Mouse (Mus musculus) lung, adult 2 months (tissue): ENCODE data around the gene Hoxb9. TPM values are rescaled to one million over a fixed set of nuclear protein-coding genes. Genes with fewer than 3 reads are reported as not detected.
A peak's percentile ranks its signal among the peaks of the same experiment; 100 is the strongest.

Source experiments
- DNase-seq: peaks from one replicate; pipeline ENCODE4 v3.0.0; 2022
- H3K4me1 ChIP-seq: fragments of 200-500 bp; 2 replicates; pipeline ENCODE4 v1.6.1; 2011; ENCODE audit warnings: low read length; ENCODE audit not compliant: control insufficient read depth, insufficient read depth
- H3K4me3 ChIP-seq: fragments of 200-500 bp; replicated peaks from 2 replicates; pipeline ENCODE3; 2011; ENCODE audit warnings: low read depth, mild to moderate bottlenecking, control low read depth, low read length; ENCODE audit errors: extremely low read depth
- CTCF ChIP-seq: fragments of 200-500 bp; IDR thresholded peaks from 2 replicates; pipeline ENCODE4 v1.5.1; 2011; ENCODE audit warnings: mild to moderate bottlenecking, low read length, control low read depth; ENCODE audit not compliant: insufficient read depth
- POLR2A ChIP-seq: fragments of 200-500 bp; IDR thresholded peaks from 2 replicates; pipeline ENCODE4 v1.6.1; 2011; ENCODE audit warnings: low read depth, mild to moderate bottlenecking, control low read depth, low read length, borderline replicate concordance; ENCODE audit errors: extremely low read depth
- WGBS: fragments of 180-500 bp; shearing (Covaris S2); methylation state at CpG from one replicate; pipeline ENCODE4 v1.1.7; 2018; 5-methylcytosine and 5-hydroxymethylcytosine counted together
- polyA plus RNA-seq: library from polyadenylated mRNA; depleted of rRNA; stranded (reverse); fragments of >200 nt; gene quantifications from 2 replicates; pipeline ENCODE4 v1.2.3, GENCODE M21; 2012

The Hoxb9 gene
- polyA plus RNA-seq, 1 experiment, result not detected

- Histone ChIP-seq H3K4me1 (peaks cover 3% of the 10 kb centered on the region; the same call in 1 of the 2 replicates), H3K4me3 (no peak overlapping the region)
- DNase-seq, result no peak
- no peak for TF ChIP-seq POLR2A
- no peak for TF ChIP-seq CTCF
- WGBS, result 57% methylated on average over 6 of the region's 6 CpGs
Observed at GRCm38 (mm10) chr11:96289837-96290236, 18.6 kb downstream of the Hoxb9 start.

GRCm38 (mm10) chr11:96290705-96291355 is 19.6 kb downstream of the Hoxb9 start:
- no peak for TF ChIP-seq POLR2A
- no peak for TF ChIP-seq CTCF
- no peak for DNase-seq
- 54% methylated on average over 17 of the region's 17 CpGs for WGBS
- Histone ChIP-seq H3K4me3 (no peak overlapping the region), H3K4me1 (peaks cover 4% of the 10 kb centered on the region; the same call in 1 of the 2 replicates)

GRCm38 (mm10) chr11:96291681-96292564 is 20.7 kb downstream of the Hoxb9 start, which contains the start of gene Hoxb6:
Gene Hoxb6 (plus strand): TSS chr11:96292476.
- WGBS, result 20% methylated on average over 22 of the region's 22 CpGs
- H3K4me1 ChIP-seq, result peaks cover 4% of the 10 kb centered on the region; the same call in 1 of the 2 replicates
- no peak for DNase-seq
- H3K4me3 ChIP-seq, result no peak within 1 kb of the TSS
- TF ChIP-seq POLR2A (no peak), CTCF (no peak)

- DNase-seq, result no peak
- no peak overlapping the region for H3K4me3 ChIP-seq
- peaks cover 4% of the 10 kb centered on the region; the same call in 1 of the 2 replicates for H3K4me1 ChIP-seq
- WGBS, result 22% methylated on average over 12 of the region's 12 CpGs
- TF ChIP-seq POLR2A (no peak), CTCF (no peak)
Observed at GRCm38 (mm10) chr11:96292565-96293301, 21.5 kb downstream of the Hoxb9 start.

- TF ChIP-seq POLR2A (no peak), CTCF (no peak)
- Histone ChIP-seq H3K4me1 (peaks cover 4% of the 10 kb centered on the region; the same call in 1 of the 2 replicates), H3K4me3 (no peak overlapping the region)
- DNase-seq, result no peak
- 24% methylated on average over 22 of the region's 22 CpGs for WGBS
Observed at GRCm38 (mm10) chr11:96293302-96293921, 22.2 kb downstream of the Hoxb9 start.

- DNase-seq, result peak; percentile 71
- Histone ChIP-seq H3K4me1 (peaks cover 4% of the 10 kb centered on the region; the same call in 1 of the 2 replicates), H3K4me3 (peak overlapping the region; percentile 34)
- TF ChIP-seq POLR2A (no peak), CTCF (peak; percentile 80)
- 2% methylated on average over 32 of the region's 32 CpGs for WGBS
Observed at GRCm38 (mm10) chr11:96294245-96295091, 23.2 kb downstream of the Hoxb9 start.

GRCm38 (mm10) chr11:96295092-96295835 is 24.0 kb downstream of the Hoxb9 start:
- DNase-seq, result no peak
- no peak overlapping the region for H3K4me3 ChIP-seq
- no peak for TF ChIP-seq POLR2A
- WGBS, result 2% methylated on average over 30 of the region's 30 CpGs
- peaks cover 4% of the 10 kb centered on the region; the same call in 1 of the 2 replicates for H3K4me1 ChIP-seq

- WGBS, result 56% methylated on average over 2 of the region's 2 CpGs
- H3K4me1 ChIP-seq, result peaks cover 4% of the 10 kb centered on the region; the same call in 1 of the 2 replicates
Observed at GRCm38 (mm10) chr11:96296997-96297396, 25.7 kb downstream of the Hoxb9 start.

More at GRCm38 (mm10) chr11:96296997-96297396, 25.7 kb downstream of the Hoxb9 start:
- no peak overlapping the region for H3K4me3 ChIP-seq
- DNase-seq, result no peak
- no peak for TF ChIP-seq POLR2A
- TF ChIP-seq CTCF, result no peak
